8 mouse cellular contexts compared by ENCODE assay signal in the genomic region with DNA sequence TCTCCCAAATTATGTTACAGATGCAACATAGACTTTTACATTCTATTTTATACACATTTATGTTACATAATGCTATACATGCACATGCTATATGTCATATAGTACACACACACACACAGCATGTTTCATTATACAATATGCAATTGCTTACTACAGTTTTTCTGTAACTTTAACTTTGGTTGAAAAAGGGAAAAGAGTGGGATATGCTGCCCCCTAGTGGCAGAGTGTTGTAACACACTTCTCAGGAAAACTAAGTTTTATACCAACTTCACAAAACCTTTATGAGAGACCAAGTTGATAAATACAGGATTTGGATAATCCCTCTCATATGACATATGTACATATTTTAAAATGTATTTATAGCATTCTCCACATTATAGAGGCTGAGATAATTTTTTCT. TPM values are rescaled to one million over a fixed set of nuclear protein-coding genes. Genes with fewer than 3 reads are reported as not detected.
A peak's percentile ranks its signal among the peaks of the same experiment; 100 is the strongest.
DNase-seq lines count a peak whose midpoint lies in the region; ATAC-seq and TF ChIP-seq lines count a peak whose summit lies in the region.
"Had no signal": no experiment of that assay in that cellular context is flagged by ENCODE, and none has a peak within 500 bp of the region (broad histone marks: within the 10 kb centered on the region; RNA-seq: fewer than 3 reads in every experiment).

No protein-coding gene starts in this region.

- no peaks in the 10 kb centered on the region for H3K4me1 ChIP-seq in G1E (ENCODE audit: insufficient read depth, low read depth, low read length)
- H3K4me1 ChIP-seq: megakaryocyte, embryonic 14.5 days had no signal

- ATAC-seq in G1E (ENCODE audit: extremely low read depth, insufficient number of reproducible peaks, low FRiP score, poor library complexity, severe bottlenecking) = no peak

- no peaks in the 10 kb centered on the region for H3K9me3 ChIP-seq in G1E (replicated peaks)
- H3K9me3 ChIP-seq: megakaryocyte, embryonic 14.5 days had no signal

- TF ChIP-seq CTCF in G1E (IDR thresholded peaks at IDR 0.05; ENCODE audit: low read depth, low read length) = peak; percentile 66

- no peak overlapping the region for H3K4me3 ChIP-seq in G1E (ENCODE audit: low read depth, low read length)
- H3K4me3 ChIP-seq: megakaryocyte, embryonic 14.5 days had no signal

- peak; percentile 66 to 78 for DNase-seq in left cerebral cortex, adult 18-20 months (ENCODE audit: low spot score in 2 of 2)
- no peak for DNase-seq in left cerebral cortex, adult 8-10 months (ENCODE audit: low spot score in 2 of 2)
- DNase-seq in G1E (ENCODE audit: low spot score) = peak; percentile 19
- DNase-seq in adrenal gland, postnatal 10 days = peak; percentile 75
- peak; percentile 36 for DNase-seq in fibroblast of lung, adult 2 months (ENCODE audit: low read depth)
- DNase-seq in left cerebral cortex, postnatal 36 days (ENCODE audit: low spot score in 2 of 2) = peak; percentile 28 to 68
- peak; percentile 31 for DNase-seq in right cerebral cortex, postnatal 25 days

- H3K27me3 ChIP-seq in G1E (ENCODE audit: insufficient read depth, low read length) = no peaks in the 10 kb centered on the region

- H3K36me3 ChIP-seq in G1E (replicated peaks) = no peaks in the 10 kb centered on the region

- intact Hi-C loops in left cerebral cortex, postnatal 36 days (cut with DNase I) = loop anchor here (2.0 to 10.0 kb wide), 2 partner anchors 119 to 253 kb away; partner anchors contain the start of genes Chpf and Tmem198

RNA-seq across cellular contexts. Expression of gene Slc4a3, which starts 51.6 kb away (rescaled TPM):
- total RNA-seq in left cerebral cortex, adult 18-20 months (2021) = 100 to 1,000 TPM; 175 to 178 TPM
- 100 to 1,000 TPM; 166 to 199 (median 181) TPM for total RNA-seq in left cerebral cortex, adult 8-10 months (2022)
- total RNA-seq in G1E (2014; fragmentation: Nextera tagmentation) (not detected in 2 replicates), G1E (2017) (0.05 and 0.23 TPM in 2 replicates)
- polyA plus RNA-seq in G1E (2012) = not detected in 2 replicates
- 10 to 100 TPM; 44.3 to 68.8 TPM for total RNA-seq in adrenal gland, postnatal 10 days (2021)
- 100 to 1,000 TPM; 176 to 200 TPM for total RNA-seq in left cerebral cortex, postnatal 36 days (2021)

Comparison
In these comparisons a context has a peak if more than half of its experiments do, and no peak if none do; other contexts are left out.
1. DNase-seq: peak in left cerebral cortex, adult 18-20 months (2 of 2), G1E (single experiment), adrenal gland, postnatal 10 days (single experiment), fibroblast of lung, adult 2 months (single experiment), left cerebral cortex, postnatal 36 days (2 of 2) and right cerebral cortex, postnatal 25 days (single experiment); none in left cerebral cortex, adult 8-10 months (0 of 2).
2. RNA of gene Slc4a3, which starts 51.6 kb away (total RNA-seq): 176 to 200 TPM in left cerebral cortex, postnatal 36 days, 166 to 199 TPM in left cerebral cortex, adult 8-10 months, 175 to 178 TPM in left cerebral cortex, adult 18-20 months and 44.3 to 68.8 TPM in adrenal gland, postnatal 10 days; 0.05 to 0.23 TPM in G1E; every median in the first group is over 10 times any median in the second.